Mouse (Mus musculus) frontal cortex, adult (tissue): ENCODE data around the gene Zic2.

Source experiments
- ATAC-seq: cut with Nextera tagmentation; 2 replicates; pipeline ENCODE4 v1.9.2; 2017; ENCODE audit warnings: mild to moderate bottlenecking, moderate library complexity, mixed read lengths; ENCODE audit not compliant: low TSS enrichment

The Zic2 gene

GRCm38 (mm10) chr14:122476822-122477215 is 1.6 kb downstream of the Zic2 start:
- ATAC-seq, result no peak

- ATAC-seq, result no peak
These were observed 2.0 kb downstream of the Zic2 start for GRCm38 (mm10) chr14:122477261-122477671.

DNA sequence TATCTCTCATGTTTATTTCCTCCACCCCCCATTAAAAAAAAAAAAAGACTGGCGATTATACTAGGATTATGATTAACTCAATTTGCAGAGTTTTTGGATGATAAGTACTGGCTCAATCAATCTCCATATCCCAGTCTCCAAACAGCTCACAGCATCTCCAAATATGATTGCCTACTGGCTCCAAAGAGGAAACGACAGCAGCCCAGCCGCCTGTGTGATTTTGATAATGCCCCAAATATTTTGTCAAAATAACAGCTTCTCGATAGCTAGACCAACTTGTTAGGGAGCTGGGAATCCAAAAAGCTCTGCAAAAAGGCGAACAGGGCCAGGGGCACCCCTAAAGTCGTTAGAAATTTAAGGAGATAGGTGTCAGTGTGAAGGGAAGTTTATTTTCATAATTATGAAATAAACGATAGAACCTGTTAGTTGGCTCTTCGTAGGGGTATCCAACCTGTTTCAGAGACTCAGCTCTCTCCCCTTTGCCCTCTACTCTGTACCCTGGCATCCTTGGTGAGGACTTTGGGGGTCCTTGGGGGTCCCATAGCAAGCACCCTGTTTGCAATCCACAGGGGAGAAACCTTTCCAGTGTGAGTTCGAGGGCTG is 2.8 kb downstream of the Zic2 start:
- ATAC-seq, result no peak

DNA sequence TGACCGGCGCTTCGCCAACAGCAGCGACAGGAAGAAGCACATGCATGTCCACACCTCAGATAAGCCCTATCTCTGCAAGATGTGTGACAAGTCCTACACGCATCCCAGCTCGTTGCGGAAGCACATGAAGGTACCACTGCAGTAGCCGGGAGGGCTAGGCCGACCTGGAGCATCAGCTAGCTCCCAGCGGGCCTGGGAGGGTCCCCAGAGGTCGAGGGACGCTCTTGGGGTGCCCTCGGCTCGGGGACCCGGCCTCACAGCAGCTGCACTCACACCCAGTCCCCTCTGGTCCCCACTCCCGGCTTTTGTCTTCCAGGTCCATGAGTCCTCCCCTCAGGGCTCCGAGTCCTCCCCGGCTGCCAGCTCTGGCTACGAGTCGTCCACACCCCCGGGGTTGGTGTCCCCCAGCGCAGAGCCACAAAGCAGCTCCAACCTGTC is 3.4 kb downstream of the Zic2 start:
- ATAC-seq, result no peak

DNA sequence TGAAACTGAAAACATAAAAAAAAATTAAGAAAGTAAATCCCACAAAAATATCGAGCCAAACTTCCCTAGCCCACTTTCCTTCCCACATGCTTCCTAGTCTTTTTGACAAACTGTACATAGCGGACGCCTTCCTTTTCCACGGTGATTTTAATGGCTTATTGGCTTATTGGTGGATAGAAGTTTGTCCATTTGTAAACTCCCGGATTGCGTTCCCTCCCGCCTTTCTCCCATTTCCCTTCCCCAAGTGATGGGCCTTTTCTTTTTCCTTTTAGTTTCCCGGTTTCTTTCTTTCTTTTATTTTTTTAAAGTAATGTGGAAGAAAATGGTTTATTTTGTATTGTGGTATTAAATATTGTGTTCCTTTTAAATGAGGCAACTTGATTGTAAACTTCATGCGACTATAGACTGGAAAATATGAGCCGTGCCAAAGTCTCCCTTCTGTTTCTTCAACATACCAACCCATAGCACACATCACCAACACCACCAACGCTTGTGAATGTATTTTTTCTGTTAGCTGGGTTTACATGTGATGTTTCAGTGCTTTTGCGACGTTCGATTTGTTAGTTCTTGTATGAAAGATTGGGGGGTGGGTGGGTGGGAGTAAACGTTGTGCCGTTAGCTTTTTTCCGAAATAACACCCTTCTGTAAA is 4.3 kb downstream of the Zic2 start:
- ATAC-seq, result no peak

DNA sequence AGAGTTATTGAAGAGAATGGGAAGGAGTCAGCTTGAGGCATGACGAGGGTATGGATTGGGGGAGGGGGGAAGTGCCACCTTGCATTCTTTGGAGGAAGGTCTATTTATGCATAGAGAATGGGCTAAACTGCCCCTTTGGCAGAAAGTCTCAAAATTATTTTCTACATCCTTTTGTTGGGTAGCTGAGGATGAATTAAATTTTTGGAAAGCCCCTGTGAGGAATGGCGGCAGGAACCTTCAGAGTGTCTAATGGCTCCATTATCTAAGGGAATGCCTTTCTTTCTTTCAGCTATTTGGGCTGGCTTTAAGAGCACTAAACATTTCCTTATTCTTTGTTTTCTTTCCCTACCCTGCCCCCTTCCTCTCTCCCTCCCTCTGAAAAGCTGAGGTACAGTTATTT is 5.1 kb downstream of the Zic2 start:
- ATAC-seq, result no peak

GRCm38 (mm10) chr14:122481181-122481580 is 5.9 kb downstream of the Zic2 start:
- no peak for ATAC-seq

DNA sequence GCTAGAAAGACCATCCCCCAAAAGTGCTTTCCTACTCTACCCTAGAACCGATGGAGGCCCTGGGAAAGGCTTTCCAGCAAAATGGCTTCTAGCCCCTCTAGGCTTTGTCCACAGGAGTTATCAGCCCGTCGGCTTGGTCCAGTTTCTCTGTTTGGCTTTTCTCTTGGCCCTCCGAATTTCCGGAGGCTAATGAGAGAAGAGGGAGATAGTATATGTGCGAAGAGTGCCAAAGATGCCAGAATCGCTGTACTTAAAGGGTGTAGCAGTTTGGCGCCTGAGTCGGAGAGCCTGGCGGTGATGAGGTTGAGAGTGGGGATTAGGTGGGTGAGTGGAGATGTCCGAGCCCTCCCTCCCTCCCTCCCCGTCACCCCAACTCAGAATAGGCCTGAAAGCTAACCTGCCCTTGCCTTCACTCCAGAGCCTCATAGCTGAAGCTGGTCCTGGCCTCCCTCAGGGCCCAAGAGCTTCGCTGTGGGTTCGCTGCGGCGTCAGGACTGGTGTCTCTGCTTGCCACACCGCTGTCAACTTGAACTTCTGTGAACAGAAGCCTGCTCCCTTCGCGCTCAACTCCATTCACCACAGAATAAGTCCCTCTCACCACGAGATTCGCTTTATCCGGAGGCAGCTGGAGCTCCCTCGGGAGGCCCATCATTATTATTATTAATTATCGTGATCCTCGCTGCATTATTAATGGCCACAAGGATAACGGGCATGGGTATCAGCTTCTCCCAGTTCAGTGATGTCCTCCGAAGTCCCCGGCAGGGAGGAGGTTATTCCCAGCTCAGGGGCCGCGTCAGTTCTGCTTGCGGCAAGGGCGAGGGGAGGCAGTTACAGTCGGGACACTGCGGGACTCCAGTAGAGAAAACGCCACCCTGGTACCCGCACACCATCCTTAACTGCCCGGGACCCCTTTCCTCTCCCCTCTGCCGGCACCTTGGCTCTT is 7.1 kb downstream of the Zic2 start:
- no peak for ATAC-seq

DNA sequence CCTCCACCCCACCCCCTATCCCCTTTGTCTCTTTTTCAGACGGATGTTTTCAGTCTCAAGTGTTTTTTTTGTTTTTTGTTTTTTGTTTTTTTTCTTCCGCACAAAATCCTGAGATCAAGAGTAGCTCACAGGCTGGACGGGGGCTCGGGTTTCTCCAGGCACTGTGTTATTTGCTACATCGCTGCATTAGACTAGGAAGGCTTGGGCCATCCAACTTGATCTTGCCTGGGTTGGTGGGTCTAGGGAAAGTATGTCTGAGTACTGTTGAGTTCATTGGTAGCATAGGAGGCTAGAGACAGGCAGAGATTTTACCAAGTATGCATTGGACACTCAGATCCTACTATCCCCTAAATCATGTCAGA is 7.8 kb downstream of the Zic2 start:
- no peak for ATAC-seq

GRCm38 (mm10) chr14:122483556-122484421 is 8.6 kb downstream of the Zic2 start:
- no peak for ATAC-seq

DNA sequence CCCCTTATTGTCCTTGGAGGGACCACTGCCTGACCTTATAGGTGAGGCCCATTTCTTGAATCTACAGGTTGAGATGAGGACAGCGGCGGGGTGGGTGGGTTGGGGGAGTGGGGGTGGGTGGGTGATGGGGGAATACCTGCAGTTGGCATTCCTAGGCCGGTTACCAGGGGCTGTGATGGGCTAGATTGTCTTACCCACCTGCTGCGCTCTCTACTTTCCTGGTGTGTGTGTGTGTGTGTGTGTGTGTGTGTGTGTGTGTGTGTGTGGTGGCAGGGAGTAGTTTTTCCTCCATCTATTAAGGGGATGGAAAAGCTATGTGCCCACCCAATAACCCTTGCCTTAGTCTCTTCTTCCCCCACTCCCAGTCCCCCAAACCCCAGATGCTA is 9.2 kb downstream of the Zic2 start:
- ATAC-seq, result no peak

GRCm38 (mm10) chr14:122484844-122485551 is 9.8 kb downstream of the Zic2 start:
- no peak for ATAC-seq

- ATAC-seq, result no peak
These were observed 10.5 kb downstream of the Zic2 start for GRCm38 (mm10) chr14:122485635-122486181.

GRCm38 (mm10) chr14:122486611-122487010 is 11.4 kb downstream of the Zic2 start:
- no peak for ATAC-seq

DNA sequence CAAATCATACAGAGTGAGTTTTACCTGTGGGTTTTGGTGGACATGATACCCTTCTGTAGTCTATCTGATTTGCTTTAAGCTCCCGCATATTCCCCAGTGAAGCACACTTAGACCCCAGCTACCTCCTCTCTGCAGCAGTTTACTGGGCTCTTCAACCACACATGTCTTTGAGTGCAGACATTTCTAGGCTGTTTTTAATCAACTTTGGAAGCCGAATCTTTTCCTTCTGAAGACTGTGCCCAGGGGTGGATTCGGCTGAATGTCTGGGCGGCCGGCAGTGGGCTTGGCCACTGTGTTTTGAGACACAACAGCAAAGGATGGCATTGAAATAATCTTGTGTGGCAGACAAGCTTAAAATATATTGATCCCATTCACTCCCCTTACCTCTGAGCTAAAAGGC is 12.1 kb downstream of the Zic2 start:
- no peak for ATAC-seq

- ATAC-seq, result no peak
These were observed 13.8 kb downstream of the Zic2 start for GRCm38 (mm10) chr14:122489041-122489440.

DNA sequence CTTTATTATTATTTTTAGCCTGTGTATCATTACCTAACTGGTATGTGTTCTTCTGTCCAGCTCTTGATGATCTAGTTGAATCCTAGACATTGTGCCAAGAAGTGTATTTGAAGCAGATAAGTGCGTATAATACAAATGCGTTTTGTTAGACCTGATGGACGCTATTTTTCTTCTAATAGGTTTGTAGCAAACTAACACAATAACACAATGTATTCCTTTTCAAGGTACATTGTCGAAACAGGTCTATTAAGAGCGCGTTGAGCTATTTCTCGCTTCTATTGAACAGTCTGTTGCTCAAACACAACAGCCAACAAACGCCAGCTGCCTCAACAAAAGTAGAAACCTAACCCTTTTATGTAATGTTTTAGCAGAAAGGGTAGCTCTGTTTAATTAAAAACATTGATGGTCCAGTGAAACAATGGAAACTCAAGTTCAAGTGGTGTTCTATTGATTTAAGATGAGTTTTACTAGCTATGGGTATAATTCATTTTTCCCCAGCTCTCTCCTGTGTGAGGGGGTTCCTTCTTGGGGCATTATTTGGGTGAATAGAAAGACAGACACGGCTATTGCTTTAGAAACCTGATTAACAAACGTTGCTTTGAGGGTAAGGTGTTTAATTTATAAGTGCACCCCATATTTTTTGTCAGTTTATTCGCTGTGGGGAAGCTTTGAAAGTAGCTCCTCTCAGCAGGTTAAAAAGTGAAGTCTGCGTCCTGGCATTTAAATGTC is 14.6 kb downstream of the Zic2 start:
- no peak for ATAC-seq

DNA sequence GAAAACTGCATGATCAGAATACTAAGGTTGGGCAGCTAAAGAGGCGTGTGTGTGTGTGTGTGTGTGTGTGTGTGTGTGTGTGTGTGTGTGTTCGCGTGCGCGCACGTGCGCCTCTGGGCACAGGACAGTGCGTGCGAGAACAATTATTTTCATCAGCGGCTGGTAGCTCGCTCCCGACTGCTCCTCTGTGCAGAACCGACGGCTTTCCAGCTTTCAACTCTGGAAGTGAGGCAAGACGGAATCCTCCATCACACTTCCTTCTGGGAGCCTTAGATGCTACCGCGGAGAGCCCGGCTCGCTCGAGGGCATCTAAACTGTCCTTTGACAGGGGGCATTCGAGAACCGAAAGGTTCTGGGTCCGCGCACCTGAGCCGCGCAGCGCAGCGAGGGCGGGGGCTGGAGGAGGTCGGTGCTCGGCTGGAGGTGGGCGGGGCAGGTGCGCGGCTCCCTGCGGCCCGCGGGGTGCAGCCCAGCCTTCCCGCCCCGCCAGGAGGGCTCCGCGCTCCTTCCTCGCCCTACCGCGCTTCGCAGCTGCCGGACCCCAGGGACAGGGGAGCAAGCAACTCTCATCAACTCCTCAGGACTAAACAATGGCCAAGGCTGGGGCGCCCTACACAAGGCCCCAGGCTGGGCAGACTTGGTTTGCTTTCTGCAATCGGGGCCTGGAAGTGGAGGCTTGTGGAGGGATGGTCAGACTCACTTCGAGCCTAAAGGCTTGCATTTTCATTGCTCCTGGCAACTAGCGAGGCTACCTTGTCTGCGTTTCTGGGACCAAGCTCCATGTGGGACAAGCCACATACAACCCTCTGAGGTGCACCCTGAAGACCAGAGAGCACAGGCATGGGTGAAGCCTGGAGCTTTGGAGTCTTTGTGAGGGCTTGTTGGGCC is 15.4 kb downstream of the Zic2 start, which contains the start of gene Gm10837:
Gm10837 (plus strand) TSS at position 146 of the 888 bp plus-strand sequence.
- no peak for ATAC-seq

- ATAC-seq, result no peak
These were observed 16.3 kb downstream of the Zic2 start for GRCm38 (mm10) chr14:122491521-122491920.
